Mouse (Mus musculus) hindbrain, embryonic 16.5 days (tissue): ENCODE data around the gene Ier5. TPM values are rescaled to one million over a fixed set of nuclear protein-coding genes. Genes with fewer than 3 reads are reported as not detected.

Experiments
- ATAC-seq: fragments of 200-750 bp; cut with Nextera tagmentation; 2 replicates; pipeline ENCODE4 v1.8.0; 2017; ENCODE audit warnings: moderate TSS enrichment, moderate library complexity
- H3K27ac ChIP-seq: fragments of 300-500 bp; sonication (generic); 2 replicates; pipeline ENCODE4 v1.5.1; 2014; ENCODE audit warnings: low read depth, mild to moderate bottlenecking, control low read depth, low read length, moderate library complexity
- H3K27me3 ChIP-seq: fragments of 300-500 bp; sonication (generic); replicated peaks from 2 replicates; pipeline ENCODE4 v1.6.1; 2014; ENCODE audit warnings: low read length; ENCODE audit not compliant: control insufficient read depth, insufficient read depth
- H3K36me3 ChIP-seq: fragments of 300-500 bp; sonication (generic); 2 replicates; pipeline ENCODE4 v1.6.1; 2014; ENCODE audit warnings: mild to moderate bottlenecking, low read length, moderate library complexity, mixed read lengths; ENCODE audit not compliant: control insufficient read depth, insufficient read depth
- H3K4me1 ChIP-seq: fragments of 300-500 bp; sonication (generic); 2 replicates; pipeline ENCODE4 v1.6.1; 2014; ENCODE audit warnings: low read depth, low read length; ENCODE audit not compliant: control insufficient read depth, insufficient read depth
- H3K4me2 ChIP-seq: fragments of 300-500 bp; sonication (generic); 2 replicates; pipeline ENCODE4 v1.6.1; 2014; ENCODE audit warnings: mild to moderate bottlenecking, low read length, control low read depth, moderate library complexity
- H3K4me3 ChIP-seq: fragments of 300-500 bp; sonication (generic); 2 replicates; pipeline ENCODE4 v1.5.1; 2014; ENCODE audit warnings: mild to moderate bottlenecking, low read length, control low read depth, moderate library complexity
- H3K9ac ChIP-seq: fragments of 300-500 bp; sonication (generic); 2 replicates; pipeline ENCODE4 v1.6.1; 2014; ENCODE audit warnings: low read depth, mild to moderate bottlenecking, control low read depth, low read length, moderate library complexity
- H3K9me3 ChIP-seq: fragments of 300-500 bp; sonication (generic); 2 replicates; pipeline ENCODE4 v1.6.1; 2014; ENCODE audit warnings: mild to moderate bottlenecking, low read length, moderate library complexity; ENCODE audit not compliant: control insufficient read depth
- WGBS: fragments of 180-500 bp; shearing (Covaris S2); extraction: QIAGEN DNeasy Blood & Tissue Kit; methylation state at CpG from one replicate; pipeline ENCODE4 v1.1.7; 2014; 5-methylcytosine and 5-hydroxymethylcytosine counted together
- polyA plus RNA-seq: library from polyadenylated mRNA; unstranded; fragments of >200 nt; fragmentation: Nextera tagmentation; extraction: Ambion mirVana; gene quantifications from 2 replicates; pipeline ENCODE4 v1.2.1, GENCODE M21; 2015

The Ier5 gene
- polyA plus RNA-seq, 1 experiment from 2014 or later = 5.5 TPM

- no peaks in the 10 kb centered on the region for H3K36me3 ChIP-seq
- peak overlapping the region; percentile 32; the same call in 1 of the 2 replicates for H3K9ac ChIP-seq
- H3K4me1 ChIP-seq = peaks cover 44% of the 10 kb centered on the region
- WGBS = 17% methylated on average over 4 of the region's 4 CpGs
- no peak overlapping the region for H3K4me2 ChIP-seq
- H3K27me3 ChIP-seq = no peaks in the 10 kb centered on the region
- H3K9me3 ChIP-seq = no peaks in the 10 kb centered on the region
- ATAC-seq = no peak
- H3K4me3 ChIP-seq = no peak overlapping the region
- peak overlapping the region; percentile 26; the same call in 1 of the 2 replicates for H3K27ac ChIP-seq
Measured at GRCm38 (mm10) chr1:155086893-155087292, 12.5 kb downstream of the Ier5 start.

- Histone ChIP-seq H3K4me2 (no peak overlapping the region), H3K27me3 (no peaks in the 10 kb centered on the region), H3K4me3 (no peak overlapping the region), H3K4me1 (peaks cover 39% of the 10 kb centered on the region), H3K9me3 (no peaks in the 10 kb centered on the region), H3K36me3 (no peaks in the 10 kb centered on the region), H3K27ac (peak overlapping the region; percentile 34; the same call in 1 of the 2 replicates), H3K9ac (peak overlapping the region; percentile 32; the same call in 1 of the 2 replicates)
- no peak for ATAC-seq
- WGBS = 15% methylated on average over 7 of the region's 7 CpGs
Measured at GRCm38 (mm10) chr1:155086416-155086815, 13.0 kb downstream of the Ier5 start.

DNA sequence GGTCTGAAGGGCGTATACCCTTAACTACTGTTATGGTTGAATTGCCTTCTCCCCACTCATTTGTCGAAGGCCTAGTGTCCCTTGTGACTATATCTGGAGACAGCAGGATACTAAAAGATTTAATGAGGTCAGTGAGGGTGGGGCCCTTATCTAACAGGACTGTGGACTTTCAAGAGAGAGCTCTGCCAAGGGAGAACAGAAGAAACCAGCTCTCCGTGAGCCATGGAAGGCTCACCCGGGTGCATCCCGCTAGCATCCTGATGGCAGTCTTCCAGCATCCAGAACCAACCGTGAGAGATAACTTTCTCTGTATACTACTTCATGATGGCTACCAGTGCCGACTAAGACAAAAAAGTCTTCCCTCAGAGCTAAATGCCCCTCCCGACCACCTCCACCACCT is 14.6 kb downstream of the Ier5 start:
- WGBS = 35% methylated on average over 8 of the region's 8 CpGs
- H3K36me3 ChIP-seq = no peaks in the 10 kb centered on the region
- no peaks in the 10 kb centered on the region for H3K27me3 ChIP-seq
- H3K4me2 ChIP-seq = no peak overlapping the region
- peaks cover 39% of the 10 kb centered on the region for H3K4me1 ChIP-seq
- no peak overlapping the region for H3K9ac ChIP-seq
- H3K27ac ChIP-seq = no peak overlapping the region
- H3K4me3 ChIP-seq = no peak overlapping the region
- no peaks in the 10 kb centered on the region for H3K9me3 ChIP-seq
- no peak for ATAC-seq

- peak; percentile 94 for ATAC-seq
Measured at GRCm38 (mm10) chr1:155083271-155084265, 15.9 kb downstream of the Ier5 start.

DNA sequence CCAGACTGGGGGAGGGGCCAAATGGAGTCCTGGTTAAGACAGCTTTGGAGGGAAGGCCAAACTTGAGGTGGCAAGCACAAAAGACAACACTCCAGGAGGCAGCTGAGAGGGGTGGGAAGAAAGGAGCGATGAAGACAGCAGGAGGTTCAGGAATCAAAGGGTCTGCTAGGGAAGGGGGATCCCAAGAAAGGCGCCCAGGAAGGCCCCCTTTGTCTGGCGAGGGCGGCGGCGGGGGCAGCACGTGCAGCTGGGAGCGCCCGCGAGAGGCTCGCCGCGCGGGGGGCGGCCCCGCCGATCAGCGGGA is 16.5 kb downstream of the Ier5 start:
- Histone ChIP-seq H3K9me3 (no peaks in the 10 kb centered on the region), H3K4me1 (peaks cover 39% of the 10 kb centered on the region), H3K4me2 (peak overlapping the region; percentile 87), H3K27ac (peak overlapping the region; percentile 95), H3K4me3 (peak overlapping the region; percentile 50), H3K9ac (peak overlapping the region; percentile 82), H3K36me3 (no peaks in the 10 kb centered on the region), H3K27me3 (no peaks in the 10 kb centered on the region)
- WGBS = 1% methylated on average over 14 of the region's 18 CpGs
- no peak for ATAC-seq

More at GRCm38 (mm10) chr1:155083271-155084265, 15.9 kb downstream of the Ier5 start:
- Histone ChIP-seq H3K9ac (peak overlapping the region; percentile 82), H3K27ac (peak overlapping the region; percentile 95), H3K4me1 (peaks cover 39% of the 10 kb centered on the region), H3K4me2 (peak overlapping the region; percentile 87), H3K36me3 (no peaks in the 10 kb centered on the region), H3K9me3 (no peaks in the 10 kb centered on the region), H3K27me3 (no peaks in the 10 kb centered on the region), H3K4me3 (peak overlapping the region; percentile 50)
- 1% methylated on average over 31 of the region's 77 CpGs for WGBS

GRCm38 (mm10) chr1:155082158-155082964 is 17.1 kb downstream of the Ier5 start:
- Histone ChIP-seq H3K9me3 (no peaks in the 10 kb centered on the region), H3K4me1 (peaks cover 43% of the 10 kb centered on the region), H3K36me3 (no peaks in the 10 kb centered on the region), H3K4me3 (peak overlapping the region; percentile 50), H3K27ac (peak overlapping the region; percentile 95), H3K27me3 (no peaks in the 10 kb centered on the region), H3K4me2 (peak overlapping the region; percentile 87), H3K9ac (peak overlapping the region; percentile 82)
- ATAC-seq = no peak
- 3% methylated on average over 11 of the region's 11 CpGs for WGBS

- no peak overlapping the region for H3K4me3 ChIP-seq
- H3K9me3 ChIP-seq = no peaks in the 10 kb centered on the region
- peak; percentile 46 for ATAC-seq
- H3K9ac ChIP-seq = no peak overlapping the region
- H3K27ac ChIP-seq = no peak overlapping the region; the same call in 1 of the 2 replicates
- no peak overlapping the region for H3K4me2 ChIP-seq
- WGBS = 44% methylated on average over 3 of the region's 3 CpGs
- no peaks in the 10 kb centered on the region for H3K36me3 ChIP-seq
- H3K27me3 ChIP-seq = no peaks in the 10 kb centered on the region
- H3K4me1 ChIP-seq = peaks cover 15% of the 10 kb centered on the region
Measured at GRCm38 (mm10) chr1:155077675-155078074, 21.8 kb downstream of the Ier5 start.

- H3K4me2 ChIP-seq = no peak overlapping the region
- no peaks in the 10 kb centered on the region for H3K36me3 ChIP-seq
- H3K9ac ChIP-seq = no peak overlapping the region
- H3K4me3 ChIP-seq = no peak overlapping the region
- peaks cover 16% of the 10 kb centered on the region for H3K4me1 ChIP-seq
- H3K27me3 ChIP-seq = no peaks in the 10 kb centered on the region
- no peak for ATAC-seq
- no peak overlapping the region for H3K27ac ChIP-seq
- 88% methylated on average over 7 of the region's 7 CpGs for WGBS
- H3K9me3 ChIP-seq = no peaks in the 10 kb centered on the region
Measured at GRCm38 (mm10) chr1:155075856-155076255, 23.6 kb downstream of the Ier5 start.

DNA sequence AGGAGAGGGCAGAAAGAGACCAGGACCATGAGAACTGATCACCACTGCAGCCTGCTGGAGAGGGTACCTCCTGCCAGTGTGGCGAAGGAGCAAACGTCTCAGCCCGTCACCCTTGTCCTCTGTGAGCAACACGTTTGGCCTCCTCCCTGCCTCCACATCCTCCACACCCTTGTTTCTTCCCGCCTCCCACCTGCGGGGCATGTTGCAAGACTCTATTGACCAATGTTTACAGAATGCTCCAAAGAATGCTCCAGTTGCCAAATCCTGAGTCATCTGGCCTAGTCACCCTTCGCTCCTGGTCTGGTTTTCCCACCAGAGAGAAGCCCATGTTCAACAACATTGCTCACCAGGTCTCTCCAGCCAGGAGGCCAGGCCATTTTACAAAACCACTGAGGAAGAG is 24.6 kb downstream of the Ier5 start:
- H3K27ac ChIP-seq = no peak overlapping the region
- 72% methylated on average over 7 of the region's 7 CpGs for WGBS
- H3K4me1 ChIP-seq = peaks cover 18% of the 10 kb centered on the region
- ATAC-seq = no peak
- no peaks in the 10 kb centered on the region for H3K36me3 ChIP-seq
- no peaks in the 10 kb centered on the region for H3K27me3 ChIP-seq
- H3K4me3 ChIP-seq = no peak overlapping the region
- no peak overlapping the region for H3K9ac ChIP-seq
- no peak overlapping the region for H3K4me2 ChIP-seq
- H3K9me3 ChIP-seq = no peaks in the 10 kb centered on the region
